Mouse (Mus musculus) erythroblast, embryonic 14.5 days (primary cell): ENCODE results near the gene Fam229b.

Experiments used
- GATA1 ChIP-seq: IDR thresholded peaks from 2 replicates; pipeline ENCODE4 v1.6.1; 2012; ENCODE audit warnings: low read length, inconsistent platforms, mixed read lengths
- TAL1 ChIP-seq: IDR thresholded peaks from 3 replicates; pipeline ENCODE4 v1.6.1; 2012; ENCODE audit warnings: low read length, inconsistent platforms, mixed read lengths

GRCm38 (mm10) chr10:39172540-39172931 lies 38.8 kb upstream of the Fam229b start:
- TF ChIP-seq TAL1 (no peak), GATA1 (no peak)
